Mouse (Mus musculus): ENCODE measurements around the gene Ykt6.
"Not testable (repeated sequence)": the region's sequence is repeated elsewhere in the genome, so short reads cannot be mapped to it uniquely, and the experiment has no call there.

The Ykt6 gene

DNA sequence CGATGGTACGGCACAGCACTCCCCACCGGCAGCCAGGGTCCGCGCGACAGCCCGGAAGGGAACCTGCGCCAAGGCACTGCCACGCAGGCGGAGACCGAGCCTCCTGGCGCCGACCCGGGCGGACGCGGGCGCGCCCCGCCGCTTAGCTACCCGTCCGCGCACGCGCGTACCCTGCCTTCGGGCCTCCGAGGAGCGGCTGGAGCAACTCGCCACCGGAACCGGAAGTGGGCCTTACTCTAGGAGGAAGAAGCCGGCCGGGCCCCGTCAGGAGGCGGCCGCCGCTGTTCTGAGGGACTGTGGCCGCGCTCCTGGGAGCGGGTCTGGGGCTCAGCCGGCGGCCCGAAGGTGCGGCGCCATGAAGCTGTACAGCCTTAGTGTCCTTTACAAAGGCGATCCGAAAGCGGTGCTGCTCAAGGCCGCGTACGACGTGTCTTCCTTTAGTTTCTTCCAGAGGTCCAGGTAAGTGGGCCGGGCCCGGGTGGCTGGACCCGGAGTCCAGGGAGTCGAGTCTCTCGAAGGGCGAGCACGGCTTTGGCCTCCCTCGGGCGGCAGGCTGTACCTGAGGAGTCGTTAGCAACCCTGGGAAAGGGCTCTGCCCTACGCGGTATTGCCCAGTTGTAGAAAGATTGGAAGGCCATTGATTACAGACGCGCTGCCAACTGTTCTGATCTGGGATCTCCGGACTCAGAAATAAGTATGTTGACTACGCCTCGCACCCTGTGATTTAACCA, at the start of gene Ykt6:
Ykt6 (plus strand) TSS at position 148 of the 731 bp plus-strand sequence.
- peak; percentile 94 for DNase-seq (ENCODE audit: low read depth, low spot score)

DNA sequence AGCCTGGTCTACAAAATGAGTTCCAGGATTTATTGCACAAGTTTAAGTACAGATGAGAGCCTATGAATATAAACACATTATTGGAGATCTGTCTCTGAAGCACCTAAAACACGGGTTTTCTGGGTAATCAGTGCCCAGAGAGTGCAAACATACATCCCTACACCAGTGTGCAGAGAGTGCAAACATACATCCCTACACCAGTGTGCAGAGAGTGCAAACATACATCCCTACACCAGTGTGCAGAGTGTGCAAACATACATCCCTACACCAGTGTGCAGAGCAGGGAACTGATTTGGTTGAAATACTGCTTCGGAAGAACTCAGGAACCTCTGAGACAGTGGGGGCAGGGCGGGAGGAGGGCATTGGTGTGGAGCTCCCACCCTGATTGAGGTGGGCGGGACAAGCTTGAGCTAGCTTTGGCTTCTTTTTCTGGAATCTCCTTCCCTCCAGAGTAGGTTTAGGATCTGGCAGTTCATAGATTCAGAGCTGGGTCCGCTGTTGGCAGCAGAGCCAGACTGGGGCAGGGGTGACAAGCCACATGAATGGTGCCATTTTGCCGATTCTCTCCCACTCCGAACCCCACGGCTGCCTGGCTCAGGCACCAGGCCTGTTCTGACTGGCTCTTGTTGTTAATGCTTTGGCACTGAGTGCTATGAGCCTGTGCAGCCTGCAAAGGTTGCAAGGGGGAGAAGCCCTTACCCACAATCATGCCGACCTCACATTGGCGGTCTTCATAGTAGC, 49.5 kb upstream of the Ykt6 start:
- DNase-seq (ENCODE audit: low read depth, low spot score): no peak

DNA sequence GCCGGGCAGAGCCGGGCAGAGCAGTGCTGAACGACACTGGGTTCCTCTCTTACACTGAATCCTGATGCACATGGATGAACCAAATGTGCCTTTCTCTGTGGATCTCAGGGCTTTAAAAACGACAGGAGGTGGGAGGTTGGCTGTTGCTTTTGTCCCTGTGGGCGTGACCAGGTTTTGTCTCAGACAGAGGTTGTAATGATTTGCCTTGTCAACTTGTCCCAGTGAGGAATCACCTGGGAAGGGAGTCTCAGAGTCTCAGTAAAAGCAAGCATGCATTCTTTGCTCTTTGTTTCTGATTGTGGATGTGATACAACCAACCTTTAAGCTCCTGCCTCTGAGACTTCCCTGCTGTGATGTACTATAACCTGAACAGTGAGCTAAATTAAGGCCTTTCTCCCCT, 48.4 kb upstream of the Ykt6 start:
- DNase-seq (ENCODE audit: low read depth, low spot score): no peak

DNA sequence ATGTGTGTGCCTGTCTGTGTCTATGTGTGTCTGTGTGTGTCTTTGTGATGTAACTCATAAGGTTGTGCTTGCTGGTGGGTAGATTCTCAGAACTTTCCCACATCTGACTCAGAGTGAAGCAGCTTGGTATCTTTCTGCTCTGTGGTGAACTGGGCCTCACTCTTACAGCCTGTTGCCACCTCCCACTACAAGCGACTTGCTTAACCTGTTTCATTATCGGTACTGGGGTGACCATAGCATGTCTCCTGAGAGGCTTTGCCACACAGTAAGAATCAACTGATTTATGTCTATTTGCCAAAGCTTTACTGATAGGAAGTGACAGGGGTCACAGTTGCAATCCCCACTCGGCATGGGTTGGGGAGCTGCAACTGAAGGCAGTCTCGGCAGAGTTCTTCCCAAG, 46.9 kb upstream of the Ykt6 start:
- DNase-seq (ENCODE audit: low read depth, low spot score): no peak

DNA sequence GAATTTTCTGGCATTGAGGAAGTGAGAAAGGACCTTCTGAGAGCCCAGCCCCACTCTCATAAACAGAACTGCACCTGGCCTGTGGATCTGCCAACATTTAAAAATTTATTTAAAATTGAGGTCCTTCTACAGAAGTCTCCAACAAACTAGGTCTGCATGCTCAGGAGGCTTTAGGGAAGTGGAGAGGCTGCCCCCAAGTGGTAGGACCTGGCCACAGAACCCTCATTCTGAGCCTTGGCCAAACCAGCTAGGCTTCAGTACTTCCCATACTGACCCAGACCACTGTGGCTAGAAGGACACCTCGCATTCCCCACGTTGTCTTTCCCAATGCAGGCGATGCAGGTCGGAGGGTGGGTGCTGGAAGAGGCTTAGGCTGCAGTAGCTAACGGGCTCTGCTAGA, 42.9 kb upstream of the Ykt6 start:
- DNase-seq (ENCODE audit: low read depth, low spot score): peak; percentile 43

DNA sequence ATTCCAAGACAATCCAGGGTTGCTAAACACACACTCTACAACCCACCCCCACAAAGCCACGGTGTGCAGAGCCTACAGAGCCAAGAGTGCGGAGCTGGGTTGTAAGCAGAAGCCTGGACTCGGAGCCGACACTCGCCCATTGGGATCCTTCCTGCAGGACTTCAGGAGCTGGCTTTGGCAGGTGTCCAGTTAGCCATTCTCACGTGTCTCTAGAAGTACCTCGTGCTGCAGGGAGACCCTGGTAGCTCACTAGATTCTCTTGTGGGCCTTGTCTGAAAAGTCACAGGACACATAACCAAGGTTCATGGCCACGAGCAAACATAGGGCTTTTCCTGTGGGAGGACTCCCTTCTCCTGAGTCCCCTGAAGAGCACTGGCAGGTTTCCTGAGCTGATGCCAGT, 42.2 kb upstream of the Ykt6 start:
- DNase-seq (ENCODE audit: low read depth, low spot score): no peak

DNA sequence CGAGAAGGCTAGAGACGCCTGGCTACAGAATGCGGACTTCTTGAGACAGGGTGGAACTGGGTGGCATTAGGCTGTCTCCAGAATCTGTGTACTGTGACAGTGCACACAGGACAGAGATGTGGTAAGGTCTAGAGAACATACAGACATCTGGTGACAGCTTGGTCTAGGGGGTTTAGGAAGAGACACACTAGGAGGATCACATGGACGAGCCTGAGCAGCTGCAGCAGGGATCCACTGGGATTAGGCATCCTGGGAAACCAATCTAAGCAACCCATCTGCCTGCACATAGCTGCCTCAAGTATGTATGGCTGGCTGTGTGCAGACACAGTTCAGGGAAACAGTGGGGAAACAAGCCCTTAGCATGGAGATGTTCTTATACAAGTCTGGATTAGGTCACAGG, 41.6 kb upstream of the Ykt6 start:
- no peak for DNase-seq (ENCODE audit: low read depth, low spot score)

DNA sequence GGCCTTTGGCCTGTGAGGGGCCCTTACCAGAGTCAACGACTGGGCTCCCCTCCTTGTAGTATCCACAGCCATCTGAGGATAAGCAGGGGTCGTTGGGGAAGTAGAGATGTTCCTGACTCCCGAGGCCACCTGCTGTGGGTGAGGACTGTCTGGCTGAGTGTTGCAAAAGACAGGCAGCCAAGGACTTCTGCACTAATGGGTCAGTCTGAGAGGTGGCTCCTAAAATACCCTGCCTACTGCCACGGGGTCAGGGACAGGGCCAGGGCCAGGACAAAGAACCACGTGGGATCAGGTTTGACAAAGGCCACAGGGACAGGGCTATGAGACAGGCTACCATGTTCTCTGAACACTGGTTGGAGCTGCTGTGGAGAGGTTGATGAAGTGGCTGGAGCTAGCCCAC, 40.6 kb upstream of the Ykt6 start:
- DNase-seq (ENCODE audit: low read depth, low spot score): no peak

DNA sequence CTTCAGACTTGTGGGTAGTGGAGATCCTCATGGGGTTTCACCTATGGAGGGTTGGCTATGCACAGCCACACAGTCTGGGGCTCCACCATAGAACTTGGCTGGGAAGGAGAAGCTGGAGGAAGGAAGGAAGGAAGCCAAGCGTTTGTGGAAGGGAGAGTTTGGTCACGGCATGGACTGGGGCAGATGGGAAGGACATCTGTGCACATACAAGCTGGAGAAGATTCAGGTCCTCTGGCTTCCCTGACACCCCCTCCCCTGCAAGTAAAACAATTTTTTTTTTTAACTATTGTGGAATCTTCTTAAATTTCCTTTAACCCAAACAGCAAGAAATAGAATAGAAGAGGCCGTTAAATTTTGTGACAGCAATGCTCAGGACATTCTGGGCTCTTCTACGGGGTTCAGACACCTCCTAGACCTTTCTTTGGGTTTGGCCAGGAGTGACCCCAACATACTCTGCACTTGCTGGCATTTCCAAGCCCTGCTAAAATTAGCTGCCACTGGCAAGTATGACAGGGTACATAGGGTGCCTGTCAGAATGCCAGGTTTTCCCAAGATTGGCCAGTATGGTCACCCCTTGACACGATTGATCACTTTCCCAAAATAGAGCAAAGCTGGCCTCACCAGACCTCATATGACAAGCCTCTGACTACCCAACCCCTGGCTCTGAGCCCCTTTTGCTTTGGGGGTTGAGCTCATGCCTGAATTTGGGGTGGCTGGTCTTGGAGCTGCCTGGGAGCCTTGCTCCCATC, 39.9 kb upstream of the Ykt6 start:
- DNase-seq (ENCODE audit: low read depth, low spot score): no peak

DNA sequence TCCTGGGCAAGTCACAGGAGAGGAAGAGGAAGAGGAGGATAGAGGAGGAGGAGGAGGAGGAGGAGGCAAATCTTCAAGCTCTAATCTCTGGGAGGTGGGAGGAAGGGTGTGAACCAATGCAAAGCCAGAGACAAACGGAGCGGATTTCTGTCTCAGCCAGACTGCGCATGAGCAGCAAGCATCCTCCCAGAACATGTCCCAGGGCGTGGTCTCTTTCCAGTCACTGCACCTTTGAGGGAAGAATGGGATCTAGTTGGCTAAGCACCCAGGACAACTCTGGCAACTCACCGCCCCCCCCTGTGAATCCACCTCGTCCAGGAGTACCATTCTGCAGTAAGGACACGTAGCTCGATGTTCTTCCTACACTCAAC, 39.3 kb upstream of the Ykt6 start:
- no peak for DNase-seq (ENCODE audit: low read depth, low spot score)

DNA sequence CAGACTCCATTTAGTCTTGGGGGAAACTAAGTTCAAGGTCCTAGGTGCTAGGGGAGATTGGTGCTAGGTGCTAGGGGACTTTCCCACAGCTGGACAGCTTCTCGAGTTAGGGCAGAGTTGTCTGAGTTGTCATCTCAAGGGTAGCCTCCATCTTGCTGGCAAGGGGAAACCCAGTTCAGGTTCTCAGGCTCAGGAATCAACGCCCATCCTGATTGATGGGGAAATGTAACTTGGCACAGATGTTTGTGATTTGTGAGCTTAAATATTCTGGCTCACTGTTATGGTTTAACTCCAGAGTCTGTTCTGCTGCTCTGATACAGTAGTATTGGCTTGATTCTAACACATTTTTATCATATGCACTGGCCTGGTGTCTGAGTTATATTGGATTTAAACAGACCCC, 37.4 kb upstream of the Ykt6 start:
- DNase-seq (ENCODE audit: low read depth, low spot score): no peak

DNA sequence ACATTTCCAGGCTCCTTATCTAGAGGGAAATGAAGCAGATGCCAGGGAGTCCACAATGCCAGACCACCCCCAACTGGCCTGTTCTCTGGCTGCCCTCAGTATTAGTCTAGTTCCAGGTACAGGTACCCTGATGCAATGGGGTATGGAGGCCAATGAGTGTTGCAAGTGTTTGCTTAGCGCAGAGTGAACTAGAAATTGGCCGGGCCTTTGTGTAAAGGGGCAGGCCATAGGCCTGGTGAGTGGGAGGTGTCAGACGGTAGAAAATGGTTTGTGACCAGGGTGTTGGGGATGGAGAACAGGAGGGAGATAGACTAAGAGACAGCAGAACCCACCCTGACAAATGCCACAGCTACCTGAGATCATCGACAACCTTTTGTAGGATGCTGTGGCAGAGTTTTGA, 35.9 kb upstream of the Ykt6 start:
- no peak for DNase-seq (ENCODE audit: low read depth, low spot score)

DNA sequence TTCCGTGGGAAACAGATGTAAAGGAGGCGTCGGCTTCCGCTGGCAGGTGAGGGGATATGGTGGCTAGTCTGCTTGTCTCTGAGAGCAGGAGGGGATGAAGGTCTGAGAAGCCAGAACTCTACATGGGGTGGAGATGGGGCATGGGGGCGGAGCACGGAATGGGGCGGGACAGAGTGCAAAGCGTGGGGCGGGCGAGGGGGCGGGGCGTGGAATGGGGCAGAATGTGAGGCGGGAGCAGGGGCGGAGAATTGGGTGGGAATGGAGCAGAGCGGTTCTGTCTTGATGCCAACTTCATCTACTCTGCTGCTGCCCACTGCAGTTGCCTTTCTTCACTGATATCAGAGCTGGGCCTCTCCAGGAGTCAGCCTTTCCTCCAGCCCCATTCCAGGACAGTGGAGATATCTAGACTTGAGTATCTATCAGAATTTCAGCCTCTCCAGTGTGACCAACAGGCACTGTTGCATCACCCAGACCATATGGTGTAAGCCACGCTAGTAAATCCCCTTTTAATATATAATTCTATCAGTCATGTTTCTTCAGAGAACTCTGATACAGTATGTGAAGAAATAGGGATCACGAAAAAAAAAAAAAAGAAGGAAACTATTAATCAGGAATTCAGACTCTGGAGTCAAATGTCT, 35.1 kb upstream of the Ykt6 start:
- DNase-seq (ENCODE audit: low read depth, low spot score): no peak

DNA sequence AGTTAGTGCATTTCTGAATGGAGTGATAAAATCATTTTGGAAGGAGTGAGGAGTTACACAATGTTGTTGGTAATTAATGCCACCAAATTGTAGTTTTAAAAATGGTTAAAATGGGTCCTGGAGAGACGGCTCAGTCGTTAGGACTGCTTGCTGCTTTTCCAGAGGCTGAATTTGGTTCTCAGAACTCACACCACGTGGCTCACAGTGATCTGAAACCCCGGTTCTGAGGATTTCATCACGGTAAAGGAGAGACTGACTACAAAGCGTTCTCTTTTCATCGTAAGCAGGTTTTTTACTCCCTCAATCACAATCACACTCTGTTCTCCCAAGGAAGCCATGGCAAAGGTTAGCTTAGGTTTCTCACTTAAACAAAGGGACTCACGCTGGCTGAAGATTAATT, 30.8 kb upstream of the Ykt6 start:
- no peak for DNase-seq (ENCODE audit: low read depth, low spot score)

DNA sequence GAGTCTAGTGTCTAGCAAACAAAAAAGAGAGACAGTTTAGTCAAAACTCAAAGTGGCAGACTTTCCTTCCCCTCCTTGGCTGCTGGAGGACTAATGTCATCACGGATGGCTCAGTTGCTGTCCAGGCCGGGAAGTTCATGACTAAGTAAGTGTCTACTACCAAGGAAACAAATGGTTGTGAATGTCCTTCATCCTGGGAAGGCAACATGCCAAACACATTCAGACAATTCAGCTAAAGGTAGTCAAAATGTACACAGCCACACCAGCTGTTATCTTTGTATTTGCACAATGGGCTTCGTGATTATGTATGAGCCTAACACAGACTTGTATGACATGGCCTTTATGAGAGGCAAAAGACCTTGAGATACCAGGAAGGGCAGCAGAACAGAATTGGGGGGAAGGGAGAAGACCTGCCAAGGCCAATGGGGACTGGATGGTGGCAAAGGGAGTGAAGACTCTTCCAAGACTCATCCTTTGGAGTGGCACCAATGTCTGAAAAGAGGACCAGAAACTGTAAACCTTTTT, 28.7 kb upstream of the Ykt6 start:
- no peak for DNase-seq (ENCODE audit: low read depth, low spot score)

DNA sequence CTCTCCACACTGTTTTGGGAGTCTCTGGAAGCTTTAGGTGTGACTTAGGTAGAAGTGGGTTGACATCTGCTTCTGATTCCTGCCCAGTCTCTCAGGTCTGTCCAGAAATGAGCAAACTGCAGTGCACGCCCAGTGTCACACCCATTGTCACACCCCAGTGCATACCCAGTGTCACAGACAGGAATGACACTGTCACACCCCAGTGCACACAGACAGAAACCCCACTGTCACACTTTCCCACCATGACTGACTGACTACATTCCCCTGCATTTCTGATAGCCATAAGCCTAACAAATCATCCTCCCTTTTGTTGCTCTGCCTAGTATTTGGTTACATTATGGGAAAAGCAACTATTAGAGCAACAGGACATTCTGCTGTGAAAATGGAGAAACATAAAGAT, 24.9 kb upstream of the Ykt6 start:
- DNase-seq (ENCODE audit: low read depth, low spot score): no peak

DNA sequence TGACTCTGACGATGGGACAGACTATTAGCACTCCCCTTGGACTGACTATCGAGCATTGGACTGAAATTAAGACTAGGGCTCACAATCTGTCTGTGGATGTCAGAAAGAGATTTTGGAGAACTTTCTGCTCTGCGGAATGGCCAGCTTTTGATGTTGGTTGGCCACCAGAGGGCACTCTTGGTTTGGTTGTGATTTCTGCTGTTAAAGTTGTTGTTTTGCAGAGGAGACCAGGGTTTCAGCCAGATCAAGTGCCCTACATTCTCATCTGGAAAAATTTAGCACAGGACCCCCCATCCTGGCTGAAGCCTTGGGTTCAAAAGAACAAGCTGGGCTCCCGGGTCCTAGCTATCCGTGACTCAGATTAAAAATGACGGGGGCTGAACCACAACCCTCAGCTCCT, 23.5 kb upstream of the Ykt6 start:
- DNase-seq (ENCODE audit: low read depth, low spot score): not testable (repeated sequence)

DNA sequence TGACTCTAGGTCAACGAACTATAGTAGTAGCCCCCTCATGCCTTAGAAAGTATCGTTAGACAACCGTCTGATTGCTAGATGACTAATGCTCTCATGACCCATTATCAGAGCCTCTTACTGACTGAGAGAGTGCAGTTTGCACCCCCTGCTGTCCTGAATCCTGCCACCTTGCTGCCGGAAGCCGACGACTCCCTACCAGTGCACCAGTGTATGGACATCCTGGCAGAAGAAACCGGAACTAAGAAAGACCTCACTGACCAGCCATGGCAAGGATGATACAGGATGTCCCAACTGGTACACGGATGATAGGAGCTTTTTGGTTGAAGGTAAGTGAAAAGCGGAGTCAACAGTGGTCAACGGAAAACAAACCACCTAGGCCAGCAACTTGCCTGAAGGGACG, 21.0 kb upstream of the Ykt6 start:
- DNase-seq (ENCODE audit: low read depth, low spot score): not testable (repeated sequence)

DNA sequence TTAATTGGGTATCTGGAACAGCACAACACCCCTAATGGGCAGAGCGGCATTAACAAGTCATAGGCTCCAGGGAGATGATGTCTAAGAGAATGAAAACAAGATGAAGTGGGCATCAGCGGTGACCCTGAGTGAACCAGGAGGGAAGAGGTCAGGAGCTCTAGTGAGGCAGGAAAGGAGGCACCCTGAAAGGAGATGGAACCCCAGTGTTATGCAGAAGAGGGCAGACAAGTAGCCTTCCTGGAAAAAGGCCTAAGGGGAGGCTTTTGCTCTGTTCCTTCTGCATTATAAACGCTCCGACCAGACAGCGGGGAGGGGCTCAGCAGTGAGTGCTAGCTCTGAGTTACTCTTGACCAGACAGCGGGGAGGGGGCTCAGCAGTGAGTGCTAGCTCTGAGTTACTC, 12.5 kb upstream of the Ykt6 start:
- DNase-seq (ENCODE audit: low read depth, low spot score): no peak

DNA sequence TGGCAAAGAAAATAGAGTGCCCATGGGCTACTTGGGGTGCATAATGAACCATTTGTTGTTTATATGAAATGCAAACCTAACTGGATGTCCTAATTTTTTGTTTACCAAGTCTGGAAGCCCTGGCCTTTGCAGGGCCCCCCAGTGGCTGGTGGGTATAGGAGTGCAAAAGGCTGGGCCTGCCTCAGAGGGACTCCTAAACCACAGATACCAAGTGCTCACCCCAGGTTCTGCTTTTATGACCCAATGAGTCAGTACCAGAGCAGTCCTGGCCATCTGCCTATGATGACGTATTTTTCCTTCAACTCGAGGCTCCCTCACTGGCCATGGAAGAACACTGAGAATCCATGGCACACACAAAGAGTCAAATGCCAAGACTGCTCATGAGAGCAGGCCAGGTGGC, 10.4 kb upstream of the Ykt6 start:
- no peak for DNase-seq (ENCODE audit: low read depth, low spot score)

DNA sequence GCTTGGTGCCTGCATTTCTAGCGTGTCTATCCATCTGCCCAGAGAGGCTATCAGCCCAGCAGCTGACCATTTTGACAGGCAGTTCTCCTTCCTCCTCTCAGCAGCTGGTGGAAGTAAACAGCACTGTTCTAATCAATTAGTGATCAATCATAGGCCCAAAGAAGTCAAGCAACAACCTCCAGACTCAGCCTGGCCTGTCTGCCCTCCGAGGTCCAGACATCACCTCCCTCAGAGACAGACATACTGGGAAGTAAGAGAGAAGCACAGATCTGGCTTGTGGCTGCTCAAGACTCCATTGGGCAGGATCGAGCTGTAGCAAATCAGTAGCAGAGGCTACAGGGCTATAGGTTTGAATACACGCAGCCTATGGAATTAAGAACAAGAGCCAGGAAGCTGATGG, 7.7 kb upstream of the Ykt6 start:
- DNase-seq (ENCODE audit: low read depth, low spot score): no peak
